Mouse (Mus musculus) olfactory bulb, adult 2 months (tissue): ENCODE results near the gene Fam241b. TPM values are rescaled to one million over a fixed set of nuclear protein-coding genes. Genes with fewer than 3 reads are reported as not detected.

Source experiments
- H3K27ac ChIP-seq: fragments of 200-500 bp; 2 replicates; pipeline ENCODE4 v1.5.1; 2012; ENCODE audit warnings: low read depth, low read length; ENCODE audit not compliant: insufficient read depth
- H3K4me1 ChIP-seq: fragments of 200-500 bp; 2 replicates; pipeline ENCODE4 v1.6.1; 2012; ENCODE audit warnings: low read length; ENCODE audit not compliant: control insufficient read depth, insufficient read depth
- H3K4me3 ChIP-seq: fragments of 200-500 bp; 2 replicates; pipeline ENCODE4 v1.5.1; 2012; ENCODE audit warnings: mild to moderate bottlenecking, low read depth, low read length, moderate library complexity; ENCODE audit not compliant: insufficient read depth
- CTCF ChIP-seq: fragments of 200-500 bp; IDR thresholded peaks from 2 replicates; pipeline ENCODE4 v1.5.1; 2012; ENCODE audit warnings: low read depth, mild to moderate bottlenecking, low read length, moderate library complexity; ENCODE audit not compliant: insufficient read depth
- POLR2A ChIP-seq: fragments of 200-500 bp; IDR thresholded peaks from 2 replicates; pipeline ENCODE4 v1.6.1; 2012; ENCODE audit warnings: mild to moderate bottlenecking, low read depth, low read length, moderate library complexity; ENCODE audit not compliant: insufficient read depth
- WGBS: fragments of 180-500 bp; shearing (Covaris S2); methylation state at CpG from one replicate; pipeline ENCODE4 v1.1.7; 2018; 5-methylcytosine and 5-hydroxymethylcytosine counted together
- polyA plus RNA-seq: library from polyadenylated mRNA; stranded (reverse); fragments of >200 nt; gene quantifications from 2 replicates; pipeline ENCODE4 v1.2.4, GENCODE M21; 2012; ENCODE audit warnings: low replicate concordance; ENCODE audit not compliant: missing spikeins, insufficient read depth, insufficient read length

Fam241b gene
- polyA plus RNA-seq, 1 experiment = not detected

DNA sequence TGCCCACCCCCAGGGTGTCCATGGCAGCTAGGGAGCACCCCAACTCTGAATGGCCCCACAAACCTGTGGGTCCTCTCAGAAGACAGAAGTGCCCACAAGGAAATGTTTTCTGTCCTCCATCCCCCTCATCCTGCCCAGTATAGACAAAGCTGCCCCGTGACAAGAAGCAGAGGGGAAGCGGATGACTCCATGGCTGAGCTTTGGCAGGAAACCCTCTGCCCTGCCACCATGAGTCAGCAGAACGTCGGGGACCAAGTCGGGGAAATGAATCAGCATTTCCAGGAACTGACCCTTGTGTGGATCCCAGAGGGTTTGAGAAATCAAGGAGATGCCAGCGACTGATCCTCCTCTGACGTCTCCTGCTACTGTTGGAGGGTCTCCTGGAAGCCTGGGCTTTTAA, 77.5 kb downstream of the Fam241b start:
- WGBS = 72% methylated on average over 7 of the region's 7 CpGs

GRCm38 (mm10) chr10:62062786-62063185, 80.9 kb downstream of the Fam241b start:
- WGBS = 52% methylated on average over 5 of the region's 5 CpGs
- Histone ChIP-seq H3K27ac (no peak overlapping the region), H3K4me1 (peaks cover 12% of the 10 kb centered on the region), H3K4me3 (no peak overlapping the region)
- no peak for TF ChIP-seq CTCF
- no peak for TF ChIP-seq POLR2A

More for the DNA sequence above, 77.5 kb downstream of the Fam241b start:
- TF ChIP-seq CTCF = no peak
- no peak for TF ChIP-seq POLR2A
- Histone ChIP-seq H3K4me3 (no peak overlapping the region), H3K4me1 (peaks cover 2% of the 10 kb centered on the region), H3K27ac (no peak overlapping the region)

GRCm38 (mm10) chr10:62060969-62061678, 82.6 kb downstream of the Fam241b start:
- 64% methylated on average over 14 of the region's 14 CpGs for WGBS
- H3K4me1 ChIP-seq = peaks cover 12% of the 10 kb centered on the region
- H3K4me3 ChIP-seq = no peak overlapping the region
- no peak for TF ChIP-seq POLR2A
- TF ChIP-seq CTCF = no peak
- no peak overlapping the region for H3K27ac ChIP-seq

GRCm38 (mm10) chr10:62060224-62060913, 83.4 kb downstream of the Fam241b start:
- TF ChIP-seq POLR2A (no peak), CTCF (no peak)
- no peak overlapping the region for H3K4me3 ChIP-seq
- H3K4me1 ChIP-seq = peaks cover 12% of the 10 kb centered on the region
- WGBS = 63% methylated on average over 16 of the region's 16 CpGs
- no peak overlapping the region for H3K27ac ChIP-seq

- TF ChIP-seq CTCF (no peak), POLR2A (no peak)
- Histone ChIP-seq H3K4me1 (peaks cover 12% of the 10 kb centered on the region), H3K27ac (no peak overlapping the region), H3K4me3 (no peak overlapping the region)
- WGBS = 89% methylated on average over 13 of the region's 13 CpGs
Observed at GRCm38 (mm10) chr10:62058508-62059375, 85.0 kb downstream of the Fam241b start.

Other genes with a start within 250 kb of the Fam241b start
- not detected in 2 replicates for gene Col13a1, start 164.8 kb downstream of the Fam241b start, polyA plus RNA-seq
- not detected in 2 replicates for gene Neurog3, start 10.8 kb downstream of the Fam241b start, polyA plus RNA-seq
- not detected in 2 replicates for gene Tspan15, start 87.3 kb upstream of the Fam241b start, polyA plus RNA-seq
- gene Tacr2, start 108.5 kb upstream of the Fam241b start, polyA plus RNA-seq = not detected in 2 replicates
- gene Hk1, start 236.0 kb upstream of the Fam241b start, polyA plus RNA-seq = 296 TPM in 1 of 2 replicates, not detected in the other